Mouse (Mus musculus) frontal cortex, adult 2 months (tissue): Measurements from ENCODE around the gene Otop3. TPM values are rescaled to one million over a fixed set of nuclear protein-coding genes. Genes with fewer than 3 reads are reported as not detected.

ENCODE experiments used
- DNase-seq, 2 experiments: peaks; one replicate each; pipeline ENCODE4 v3.0.0; 2022; ENCODE audit warnings: low spot score in 1 of 2; ENCODE audit errors: extremely low spot score in 1 of 2
- polyA plus RNA-seq: library from polyadenylated mRNA; depleted of rRNA; stranded (reverse); fragments of >200 nt; gene quantifications from 2 replicates; pipeline ENCODE4 v1.2.3, GENCODE M21; 2012; rRNA removed

Otop3 gene
- polyA plus RNA-seq, 1 experiment, result 0.30 TPM

DNA sequence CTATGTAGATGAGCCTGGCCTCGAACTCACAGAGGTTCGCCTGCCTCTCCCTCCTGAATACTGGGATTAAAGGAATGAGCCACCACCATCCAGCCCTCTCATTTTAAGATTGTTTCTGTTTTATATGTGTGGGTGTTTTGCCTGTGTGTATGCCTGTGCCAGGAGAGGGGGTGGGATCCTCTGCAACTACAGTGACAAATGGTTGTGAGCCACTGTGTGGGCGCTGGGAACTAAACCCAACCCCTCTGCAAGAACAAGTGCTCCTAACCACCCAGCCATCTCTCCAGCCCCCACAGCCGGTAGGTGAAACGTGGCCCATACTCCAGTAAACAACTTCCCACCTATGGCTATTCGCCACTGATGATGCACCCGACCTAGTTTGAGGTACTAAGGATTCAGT lies 56.8 kb downstream of the Otop3 start:
- no peak for DNase-seq

DNA sequence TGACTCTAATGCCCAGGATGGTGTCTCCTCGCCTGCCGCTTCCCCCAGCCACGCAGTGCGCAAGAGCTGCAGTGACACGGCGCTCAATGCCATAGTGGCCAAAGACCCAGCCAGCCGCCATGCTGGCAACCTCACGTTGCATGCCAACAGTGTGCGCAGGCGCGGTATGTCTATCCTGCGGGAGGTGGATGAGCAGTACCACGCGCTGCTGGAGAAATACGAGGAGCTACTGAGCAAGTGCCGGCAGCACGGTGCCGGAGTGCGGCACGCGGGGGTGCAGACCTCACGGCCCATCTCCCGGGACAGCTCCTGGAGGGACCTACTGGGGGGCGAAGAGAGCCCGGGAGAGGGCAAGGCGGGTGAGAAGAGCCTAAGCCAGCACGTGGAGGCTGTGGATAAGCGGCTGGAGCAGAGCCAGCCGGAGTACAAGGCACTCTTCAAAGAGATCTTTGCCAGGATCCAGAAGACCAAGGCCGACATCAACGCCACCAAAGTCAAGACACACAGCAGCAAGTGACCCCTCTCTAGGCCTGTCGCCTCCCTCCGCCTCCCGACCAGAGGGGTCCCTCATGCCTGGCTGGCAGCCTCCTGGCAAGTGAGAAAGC lies 59.3 kb downstream of the Otop3 start:
- no peak for DNase-seq

Other genes starting within 250 kb of the Otop3 start
- 22.7 and 25.3 TPM in 2 replicates for gene Rab37, start 243.3 kb upstream of the Otop3 start, polyA plus RNA-seq
- 0.12 and 0.29 TPM in 2 replicates for gene Cd300lf, start 200.7 kb upstream of the Otop3 start, polyA plus RNA-seq
- gene Slc9a3r1, start 171.4 kb upstream of the Otop3 start, polyA plus RNA-seq, result 85.4 and 93.7 TPM in 2 replicates
- gene Tmem104, start 147.2 kb upstream of the Otop3 start, polyA plus RNA-seq, result 10.2 and 10.4 TPM in 2 replicates
- gene Nat9, start 146.9 kb upstream of the Otop3 start, polyA plus RNA-seq, result 36.2 and 36.9 TPM in 2 replicates
- gene Grin2c, start 67.5 kb upstream of the Otop3 start, polyA plus RNA-seq, result 55.1 and 55.6 TPM in 2 replicates
- gene Fdxr, start 57.7 kb upstream of the Otop3 start, polyA plus RNA-seq, result 33.1 and 34.4 TPM in 2 replicates
- gene Fads6, start 37.1 kb upstream of the Otop3 start, polyA plus RNA-seq, result 13.2 and 13.9 TPM in 2 replicates
- 14.6 and 19.2 TPM in 2 replicates for gene Otop2, start 27.6 kb upstream of the Otop3 start, polyA plus RNA-seq
- gene Ush1g, start 12.7 kb upstream of the Otop3 start, polyA plus RNA-seq, result 7.8 and 8.6 TPM in 2 replicates
- 97.9 and 106 TPM in 2 replicates for gene Hid1, start 33.0 kb downstream of the Otop3 start, polyA plus RNA-seq
- 22.7 and 23.1 TPM in 2 replicates for gene Cdr2l, start 47.2 kb downstream of the Otop3 start, polyA plus RNA-seq
- gene Mrpl58, start 69.0 kb downstream of the Otop3 start, polyA plus RNA-seq, result 129 and 134 TPM in 2 replicates
- gene Atp5h, start 85.2 kb downstream of the Otop3 start, polyA plus RNA-seq, result 785 and 842 TPM in 2 replicates
- 71.8 and 78.7 TPM in 2 replicates for gene Kctd2, start 85.4 kb downstream of the Otop3 start, polyA plus RNA-seq
- 0.06 and 0.17 TPM in 2 replicates for gene Trim80, start 105.8 kb downstream of the Otop3 start, polyA plus RNA-seq
- 0.06 TPM in 1 of 2 replicates, not detected in the other for gene Slc16a5, start 127.7 kb downstream of the Otop3 start, polyA plus RNA-seq
- gene Armc7, start 140.9 kb downstream of the Otop3 start, polyA plus RNA-seq, result 9.9 TPM in 2 replicates
- 73.9 and 74.9 TPM in 2 replicates for gene Nt5c, start 157.1 kb downstream of the Otop3 start, polyA plus RNA-seq
- gene Jpt1, start 179.7 kb downstream of the Otop3 start, polyA plus RNA-seq, result 209 and 216 TPM in 2 replicates
- 365 and 405 TPM in 2 replicates for gene Sumo2, start 201.5 kb downstream of the Otop3 start, polyA plus RNA-seq
- 71.0 and 72.9 TPM in 2 replicates for gene Nup85, start 229.7 kb downstream of the Otop3 start, polyA plus RNA-seq